Comparison of ENCODE assay signal across 19 mouse cellular contexts in genomic region chr9:66682822-66683221, GRCm38 (mm10). TPM values are rescaled to one million over a fixed set of nuclear protein-coding genes. Genes with fewer than 3 reads are reported as not detected.
DNase-seq lines count a peak whose midpoint lies in the region; ATAC-seq and TF ChIP-seq lines count a peak whose summit lies in the region.
"Had no signal": no experiment of that assay in that cellular context is flagged by ENCODE, and none has a peak within 500 bp of the region (broad histone marks: within the 10 kb centered on the region; RNA-seq: fewer than 3 reads in every experiment).

No protein-coding gene starts in this region.

- no peak overlapping the region for H3K9ac ChIP-seq in intestine, postnatal 0 days (ENCODE audit: low read depth, low read length)
- H3K9ac ChIP-seq: heart, embryonic 15.5 days; hindbrain, embryonic 12.5 days; liver, embryonic 14.5 days; midbrain, embryonic 13.5 days; neural tube, embryonic 12.5 days had no signal

- H3K27me3 ChIP-seq in intestine, postnatal 0 days (replicated peaks; ENCODE audit: control insufficient read depth, insufficient read depth, low read length), result no peaks in the 10 kb centered on the region
- H3K27me3 ChIP-seq: heart, embryonic 15.5 days; hindbrain, embryonic 12.5 days; midbrain, embryonic 13.5 days; neural tube, embryonic 12.5 days had no signal

- H3K27ac ChIP-seq in bone marrow macrophage, adult 2 months (ENCODE audit: insufficient read depth, low read depth, low read length), result peak overlapping the region; percentile 33
- H3K27ac ChIP-seq in intestine, postnatal 0 days (ENCODE audit: low read depth, low read length), result no peak overlapping the region
- H3K27ac ChIP-seq in layer of hippocampus, adult 2 months, result no peak overlapping the region
- H3K27ac ChIP-seq: embryonic facial prominence, embryonic 10.5 days; heart, embryonic 15.5 days; hindbrain, embryonic 12.5 days; liver, embryonic 14.5 days; midbrain, embryonic 13.5 days; neural tube, embryonic 12.5 days had no signal

- peak; percentile 33 to 54 for DNase-seq in spleen, postnatal 36 days (ENCODE audit: low spot score in 2 of 2)
- no peak for DNase-seq in spleen, adult 12 weeks (ENCODE audit: low spot score)
- peak; percentile 31 to 47 for DNase-seq in lung, postnatal 4 days
- DNase-seq in left cerebral cortex, postnatal 10 days (ENCODE audit: extremely low spot score in 1 of 2, low spot score in 2 of 2), result no peak
- no peak for DNase-seq in layer of hippocampus, adult 2 months (ENCODE audit: low spot score in 2 of 2)
- DNase-seq: cerebellum, adult 9-10 months; gastrocnemius, postnatal 36 days; kidney, postnatal 10 days; layer of hippocampus, adult 9-11 months had no signal

- H3K36me3 ChIP-seq in intestine, postnatal 0 days (ENCODE audit: control insufficient read depth, insufficient read depth), result no peaks in the 10 kb centered on the region
- H3K36me3 ChIP-seq: embryonic facial prominence, embryonic 10.5 days; heart, embryonic 15.5 days; hindbrain, embryonic 12.5 days; midbrain, embryonic 13.5 days; neural tube, embryonic 12.5 days had no signal

- H3K4me2 ChIP-seq in intestine, postnatal 0 days (replicated peaks; ENCODE audit: low read depth), result no peak overlapping the region
- H3K4me2 ChIP-seq: heart, embryonic 15.5 days; hindbrain, embryonic 12.5 days; midbrain, embryonic 13.5 days; neural tube, embryonic 12.5 days had no signal

- ATAC-seq in intestine, postnatal 0 days, result no peak
- no peak for ATAC-seq in erythroid progenitor cell, adult 5-6 weeks (replicated peaks; ENCODE audit: low FRiP score, poor library complexity, severe bottlenecking)
- ATAC-seq: intestine, embryonic 16.5 days; midbrain, embryonic 13.5 days had no signal

- no peak for TF ChIP-seq POLR2A in bone marrow macrophage, adult 2 months (IDR thresholded peaks at IDR 0.05; ENCODE audit: borderline replicate concordance, low read depth, low read length)

- H3K9me3 ChIP-seq in intestine, postnatal 0 days (ENCODE audit: control insufficient read depth), result no peaks in the 10 kb centered on the region
- H3K9me3 ChIP-seq: embryonic facial prominence, embryonic 10.5 days; heart, embryonic 15.5 days; hindbrain, embryonic 12.5 days; midbrain, embryonic 13.5 days; neural tube, embryonic 12.5 days had no signal

- WGBS in intestine, postnatal 0 days, result 85% methylated on average over 3 of the region's 3 CpGs

- TF ChIP-seq CTCF in bone marrow macrophage, adult 2 months (IDR thresholded peaks at IDR 0.05; ENCODE audit: low read depth, low read length), result no peak
- no peak for TF ChIP-seq CTCF in intestine, postnatal 0 days (IDR thresholded peaks at IDR 0.05; ENCODE audit: low read depth)
- no peak for TF ChIP-seq CTCF in layer of hippocampus, adult 2 months (conservative IDR thresholded peaks at IDR 0.05)

- no peak overlapping the region for H3K4me3 ChIP-seq in bone marrow macrophage, adult 2 months (ENCODE audit: insufficient read depth, low read length)
- H3K4me3 ChIP-seq in intestine, postnatal 0 days (ENCODE audit: low read depth, low read length), result no peak overlapping the region
- H3K4me3 ChIP-seq in layer of hippocampus, adult 2 months, result no peak overlapping the region
- H3K4me3 ChIP-seq: embryonic facial prominence, embryonic 10.5 days; heart, embryonic 15.5 days; hindbrain, embryonic 12.5 days; midbrain, embryonic 13.5 days; neural tube, embryonic 12.5 days had no signal

- peaks cover 22% of the 10 kb centered on the region for H3K4me1 ChIP-seq in bone marrow macrophage, adult 2 months (ENCODE audit: control insufficient read depth, insufficient read depth, low read length)
- H3K4me1 ChIP-seq in intestine, postnatal 0 days (replicated peaks; ENCODE audit: control insufficient read depth, insufficient read depth, low read length), result peaks cover 4% of the 10 kb centered on the region; the same call in 1 of the 2 replicates
- H3K4me1 ChIP-seq: heart, embryonic 15.5 days; hindbrain, embryonic 12.5 days; midbrain, embryonic 13.5 days; neural tube, embryonic 12.5 days had no signal

- intact Hi-C loops in left cerebral cortex, postnatal 10 days (cut with DNase I), result no loop called here

RNA-seq across cellular contexts. Expression of gene Car12, which starts 30.7 kb away (rescaled TPM):
- polyA plus RNA-seq in bone marrow macrophage, adult 2 months (2012; ENCODE audit: insufficient read depth, insufficient read length, missing spikeins), result not detected in 2 replicates
- 5.9 and 7.3 TPM in 2 replicates for polyA plus RNA-seq in intestine, postnatal 0 days (2015; fragmentation: Nextera tagmentation; extraction: Ambion mirVana)
- 1 to 10 TPM; 1.8 to 3.0 TPM for total RNA-seq in left cerebral cortex, postnatal 10 days (2021)
- not detected in 2 replicates for total RNA-seq in erythroid progenitor cell, adult 5-6 weeks (2015; ENCODE audit: low replicate concordance)
- not detected in 2 replicates for total RNA-seq in erythroid progenitor cell, adult 5-6 weeks (2017; ENCODE audit: low replicate concordance)
- total RNA-seq in layer of hippocampus, adult 2 months (2021), result 10 to 100 TPM; 48.6 to 52.5 TPM

Comparison
In these comparisons a context has a peak if more than half of its experiments do, and no peak if none do; other contexts are left out.
1. DNase-seq: peak in spleen, postnatal 36 days (2 of 2) and lung, postnatal 4 days (2 of 2); none in spleen, adult 12 weeks (single experiment), left cerebral cortex, postnatal 10 days (0 of 2) and layer of hippocampus, adult 2 months (0 of 2).
2. RNA of gene Car12, which starts 30.7 kb away (total RNA-seq): 48.6 to 52.5 TPM in layer of hippocampus, adult 2 months; 1.8 to 3.0 TPM in left cerebral cortex, postnatal 10 days and not detected in erythroid progenitor cell, adult 5-6 weeks; every median in the first group is over 10 times any median in the second.